Mouse (Mus musculus): ENCODE data around the gene Plcd4. TPM values are rescaled to one million over a fixed set of nuclear protein-coding genes. Genes with fewer than 3 reads are reported as not detected.

Plcd4 gene
- total and polyA plus RNA-seq, 3 experiments: 0.11 to 0.79 (median 0.37) TPM

- DNase-seq: no peak
Measured at GRCm38 (mm10) chr1:74594434-74594833, 51.7 kb downstream of the Plcd4 start.

GRCm38 (mm10) chr1:74600501-74601266, 58.0 kb downstream of the Plcd4 start:
- DNase-seq: no peak

DNA sequence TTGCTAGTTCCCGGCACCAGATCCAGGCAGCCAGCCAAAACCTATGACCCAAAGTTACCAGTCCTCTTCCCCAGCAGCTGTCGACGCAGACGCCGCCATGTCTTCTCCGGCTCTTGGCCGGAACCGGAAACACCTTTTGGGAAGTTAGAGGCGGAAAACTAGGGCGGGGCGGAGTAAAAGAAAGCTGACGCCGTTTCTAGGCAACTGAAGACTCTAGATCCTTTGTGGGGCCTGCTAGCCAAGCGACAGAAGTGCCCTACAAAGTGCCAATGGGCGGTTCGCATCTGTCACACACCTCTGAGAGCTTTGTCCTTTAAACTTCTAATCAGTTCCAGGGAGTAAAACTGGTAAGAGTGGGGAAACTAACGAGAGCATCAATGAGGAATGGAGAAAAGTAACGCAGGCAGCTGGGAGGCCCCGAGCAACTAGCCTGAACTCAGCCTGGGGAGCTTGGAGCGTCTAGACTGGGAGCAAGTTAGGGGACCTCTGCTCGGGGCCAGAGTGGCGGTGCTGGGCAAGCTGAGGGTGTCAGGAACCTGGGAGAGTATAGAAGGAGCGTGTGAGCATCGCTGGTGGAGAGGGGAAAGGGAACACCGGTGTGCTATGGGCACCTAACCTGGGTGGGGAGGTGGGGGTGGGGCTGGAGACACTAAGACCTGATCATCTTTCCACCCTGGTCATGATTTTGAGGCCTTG, 58.7 kb downstream of the Plcd4 start, which contains the start of the genes Rnf25 and Stk36:
Gene Rnf25 (minus strand): TSS at position 131 of the 696 bp plus-strand sequence.
Gene Stk36 (plus strand): TSS at position 179 of the 696 bp plus-strand sequence.
- DNase-seq: peak; percentile 91

Small RNA genes lying within 50 kb of the gene (microRNA-seq; reads per million reads assigned to microRNA genes)
- 0 reads per million in 2 experiments for gene Gm25035

Other genes starting within 250 kb of the Plcd4 start
- 100 to 1,000 TPM in 1 of 2 experiments, 10 to 100 TPM in 1; 98.3 to 115 TPM for gene Tmbim1, start 237.3 kb upstream of the Plcd4 start, total RNA-seq (2021)
- 834 and 852 TPM in 2 replicates for gene Tmbim1, start 237.3 kb upstream of the Plcd4 start, polyA plus RNA-seq (2012; rRNA removed)
- gene Catip, start 180.8 kb upstream of the Plcd4 start, total RNA-seq (2021): under 1 TPM; 0.29 to 0.69 TPM
- gene Catip, start 180.8 kb upstream of the Plcd4 start, polyA plus RNA-seq (2012; rRNA removed): 0.24 and 0.51 TPM in 2 replicates
- 10 to 100 TPM; 13.1 to 16.3 TPM for gene Slc11a1, start 167.7 kb upstream of the Plcd4 start, total RNA-seq (2021)
- gene Slc11a1, start 167.7 kb upstream of the Plcd4 start, polyA plus RNA-seq (2012; rRNA removed): 39.4 and 50.7 TPM in 2 replicates
- gene Ctdsp1, start 151.4 kb upstream of the Plcd4 start, total RNA-seq (2021): 100 to 1,000 TPM; 169 to 172 TPM
- gene Ctdsp1, start 151.4 kb upstream of the Plcd4 start, polyA plus RNA-seq (2012; rRNA removed): 195 and 226 TPM in 2 replicates
- 1 to 10 TPM in 1 of 2 experiments, under 1 TPM in 1; 0.95 to 1.1 TPM for gene Vil1, start 133.5 kb upstream of the Plcd4 start, total RNA-seq (2021)
- 0.13 and 0.20 TPM in 2 replicates for gene Vil1, start 133.5 kb upstream of the Plcd4 start, polyA plus RNA-seq (2012; rRNA removed)
- 10 to 100 TPM; 24.0 to 26.7 TPM for gene Cnot9, start 36.8 kb upstream of the Plcd4 start, total RNA-seq (2021)
- gene Cnot9, start 36.8 kb upstream of the Plcd4 start, polyA plus RNA-seq (2012; rRNA removed): 8.4 and 10.1 TPM in 2 replicates
- gene Usp37, start 1.4 kb downstream of the Plcd4 start, total RNA-seq (2021): 10 to 100 TPM; 13.3 to 15.0 TPM
- gene Usp37, start 1.4 kb downstream of the Plcd4 start, polyA plus RNA-seq (2012; rRNA removed): 2.5 and 4.3 TPM in 2 replicates
- 10 to 100 TPM; 13.5 to 16.3 TPM for gene Zfp142, start 45.4 kb downstream of the Plcd4 start, total RNA-seq (2021)
- gene Zfp142, start 45.4 kb downstream of the Plcd4 start, polyA plus RNA-seq (2012; rRNA removed): 13.2 and 14.6 TPM in 2 replicates
- 10 to 100 TPM; 31.4 to 32.1 TPM for gene Bcs1l, start 45.4 kb downstream of the Plcd4 start, total RNA-seq (2021)
- gene Bcs1l, start 45.4 kb downstream of the Plcd4 start, polyA plus RNA-seq (2012; rRNA removed): 13.2 and 16.7 TPM in 2 replicates
- gene Rnf25, start 58.5 kb downstream of the Plcd4 start, total RNA-seq (2021): 10 to 100 TPM; 49.8 to 70.2 TPM
- gene Rnf25, start 58.5 kb downstream of the Plcd4 start, polyA plus RNA-seq (2012; rRNA removed): 28.3 and 29.5 TPM in 2 replicates
- 1 to 10 TPM; 3.9 to 4.3 TPM for gene Stk36, start 58.6 kb downstream of the Plcd4 start, total RNA-seq (2021)
- gene Stk36, start 58.6 kb downstream of the Plcd4 start, polyA plus RNA-seq (2012; rRNA removed): 7.4 and 10.0 TPM in 2 replicates
- 10 to 100 TPM; 13.1 to 21.9 TPM for gene Ttll4, start 118.9 kb downstream of the Plcd4 start, total RNA-seq (2021)
- gene Ttll4, start 118.9 kb downstream of the Plcd4 start, polyA plus RNA-seq (2012; rRNA removed): 12.9 and 14.0 TPM in 2 replicates
- 10 to 100 TPM; 13.1 to 16.8 TPM for gene Cyp27a1, start 170.7 kb downstream of the Plcd4 start, total RNA-seq (2021)
- gene Cyp27a1, start 170.7 kb downstream of the Plcd4 start, polyA plus RNA-seq (2012; rRNA removed): 8.7 and 9.5 TPM in 2 replicates
- gene Prkag3, start 206.3 kb downstream of the Plcd4 start, total RNA-seq (2021): under 1 TPM in 1 of 2 experiments, not detected in 1; 0.17 TPM
- 0.20 and 0.26 TPM in 2 replicates for gene Prkag3, start 206.3 kb downstream of the Plcd4 start, polyA plus RNA-seq (2012; rRNA removed)
- gene Wnt6, start 229.0 kb downstream of the Plcd4 start, total RNA-seq (2021): 1 to 10 TPM; 2.3 to 5.7 TPM
- gene Wnt6, start 229.0 kb downstream of the Plcd4 start, polyA plus RNA-seq (2012; rRNA removed): 11.5 and 17.1 TPM in 2 replicates
- gene Wnt10a, start 248.6 kb downstream of the Plcd4 start, total RNA-seq (2021): 1 to 10 TPM in 1 of 2 experiments, under 1 TPM in 1; 0.23 to 1.2 TPM
- gene Wnt10a, start 248.6 kb downstream of the Plcd4 start, polyA plus RNA-seq (2012; rRNA removed): 2.1 and 2.4 TPM in 2 replicates

Data from adrenal gland, adult 2 months (tissue).